Comparison of ENCODE assay signal across 8 mouse cellular contexts in the genomic region with DNA sequence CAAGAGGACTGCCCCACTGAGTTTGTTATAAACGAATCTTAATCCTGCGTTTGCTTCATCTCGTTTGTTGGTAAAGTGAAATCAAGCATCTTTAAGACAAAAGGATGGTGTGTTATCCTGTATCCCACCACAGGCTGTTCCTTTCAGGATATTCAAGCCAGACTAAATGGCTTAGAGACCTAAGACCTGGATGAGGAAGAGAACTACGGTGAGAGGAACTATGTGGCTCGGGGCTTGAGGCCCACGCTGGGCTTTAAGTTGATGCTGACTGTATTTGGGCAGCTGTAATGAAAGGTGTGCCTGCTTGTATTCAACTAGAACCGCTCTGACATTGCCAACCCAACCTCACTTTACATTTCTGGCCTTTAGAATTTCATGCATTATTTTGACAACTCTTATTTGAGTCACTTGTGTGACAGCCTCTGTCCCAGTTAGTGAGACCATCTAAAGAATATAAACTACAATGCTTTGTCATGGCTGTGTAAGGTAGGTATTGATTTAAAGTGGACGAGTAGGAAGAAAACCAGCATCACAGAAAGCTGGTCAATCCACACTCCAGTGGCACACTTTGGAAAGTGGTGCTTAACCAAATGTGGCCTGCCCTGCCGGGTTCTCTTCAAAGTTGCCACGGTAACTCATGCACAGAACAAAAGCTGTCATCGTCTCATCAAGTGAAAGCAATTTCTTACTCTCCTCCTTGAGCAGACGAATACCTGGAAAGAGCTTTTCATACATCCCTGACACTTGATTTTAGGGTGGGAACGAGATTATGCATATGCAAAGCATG. TPM values are rescaled to one million over a fixed set of nuclear protein-coding genes. Genes with fewer than 3 reads are reported as not detected.
DNase-seq lines count a peak whose midpoint lies in the region; ATAC-seq lines count a peak whose summit lies in the region.

No protein-coding gene starts in this region.

- H3K4me2 ChIP-seq in heart, embryonic 11.5 days, result peak overlapping the region; percentile 62
- peak overlapping the region; percentile 62 for H3K4me2 ChIP-seq in forebrain, embryonic 13.5 days
- H3K4me2 ChIP-seq in limb, embryonic 12.5 days, result peak overlapping the region; percentile 63

- ATAC-seq in heart, embryonic 11.5 days (replicated peaks; ENCODE audit: insufficient number of reproducible peaks, low FRiP score, low TSS enrichment), result no peak
- ATAC-seq in forebrain, embryonic 13.5 days, result no peak
- ATAC-seq in limb, embryonic 12.5 days (ENCODE audit: insufficient number of reproducible peaks, insufficient read depth, low FRiP score, low TSS enrichment, low read depth), result no peak
- no peak for ATAC-seq in CD4-positive, CD25-positive, alpha-beta regulatory T cell, adult 4 months

- peak overlapping the region; percentile 41 for H3K4me3 ChIP-seq in heart, embryonic 11.5 days (ENCODE audit: low read depth, low read length)
- H3K4me3 ChIP-seq in forebrain, embryonic 13.5 days, result peak overlapping the region; percentile 57
- peak overlapping the region; percentile 64 for H3K4me3 ChIP-seq in limb, embryonic 12.5 days (replicated peaks)

- peak overlapping the region; percentile 59 for H3K9ac ChIP-seq in heart, embryonic 11.5 days (ENCODE audit: low read depth, low read length)
- H3K9ac ChIP-seq in forebrain, embryonic 13.5 days, result peak overlapping the region; percentile 61
- H3K9ac ChIP-seq in limb, embryonic 12.5 days (replicated peaks), result peak overlapping the region; percentile 35; the same call in 1 of the 2 replicates

- 64% methylated on average over 13 of the region's 13 CpGs for WGBS in heart, embryonic 11.5 days (ENCODE audit: insufficient replicate concordance)
- 7% methylated on average over 13 of the region's 13 CpGs for WGBS in forebrain, embryonic 13.5 days
- WGBS in limb, embryonic 12.5 days, result 35% methylated on average over 13 of the region's 13 CpGs

- DNase-seq in heart, adult 9 months (ENCODE audit: low spot score in 2 of 2), result no peak
- peak; percentile 12 for DNase-seq in Muller cell, postnatal 12 days (ENCODE audit: inconsistent ontology term)
- DNase-seq in right cerebral cortex, postnatal 10 days (ENCODE audit: low spot score in 2 of 2), result no peak
- DNase-seq in urinary bladder, postnatal 14 days (ENCODE audit: low spot score), result no peak

- H3K9me3 ChIP-seq in heart, embryonic 11.5 days (replicated peaks; ENCODE audit: control insufficient read depth, low read length), result no peaks in the 10 kb centered on the region
- H3K9me3 ChIP-seq in forebrain, embryonic 13.5 days (replicated peaks), result no peaks in the 10 kb centered on the region
- no peaks in the 10 kb centered on the region for H3K9me3 ChIP-seq in limb, embryonic 12.5 days

- no peaks in the 10 kb centered on the region; the same call in 1 of the 2 replicates for H3K36me3 ChIP-seq in heart, embryonic 11.5 days (ENCODE audit: control insufficient read depth, insufficient read depth, low read length)
- peaks cover 7% of the 10 kb centered on the region; the same call in 1 of the 2 replicates for H3K36me3 ChIP-seq in forebrain, embryonic 13.5 days (ENCODE audit: poor library complexity, severe bottlenecking)
- peaks cover 9% of the 10 kb centered on the region for H3K36me3 ChIP-seq in limb, embryonic 12.5 days

- no peaks in the 10 kb centered on the region for H3K27me3 ChIP-seq in heart, embryonic 11.5 days (ENCODE audit: control insufficient read depth, insufficient read depth, low read length)
- no peaks in the 10 kb centered on the region for H3K27me3 ChIP-seq in forebrain, embryonic 13.5 days
- no peaks in the 10 kb centered on the region for H3K27me3 ChIP-seq in limb, embryonic 12.5 days

- H3K4me1 ChIP-seq in heart, embryonic 11.5 days (ENCODE audit: control insufficient read depth, insufficient read depth, low read length), result peaks cover 10% of the 10 kb centered on the region
- H3K4me1 ChIP-seq in forebrain, embryonic 13.5 days, result peaks cover 52% of the 10 kb centered on the region
- H3K4me1 ChIP-seq in limb, embryonic 12.5 days (replicated peaks), result peaks cover 44% of the 10 kb centered on the region

- no peak overlapping the region for H3K27ac ChIP-seq in heart, embryonic 11.5 days (ENCODE audit: low read depth, low read length)
- no peak overlapping the region for H3K27ac ChIP-seq in forebrain, embryonic 13.5 days
- peak overlapping the region; percentile 84 for H3K27ac ChIP-seq in limb, embryonic 12.5 days

RNA-seq across cellular contexts. Expression of a gene that starts 3.8 kb away (rescaled TPM):
- 49.9 and 60.4 TPM in 2 replicates for polyA plus RNA-seq in heart, embryonic 11.5 days (2014; fragmentation: Nextera tagmentation; extraction: Ambion mirVana)
- polyA plus RNA-seq in forebrain, embryonic 13.5 days (2015; fragmentation: Nextera tagmentation; extraction: Ambion mirVana), result 48.1 and 58.5 TPM in 2 replicates
- 51.9 and 58.2 TPM in 2 replicates for polyA plus RNA-seq in limb, embryonic 12.5 days (2016; fragmentation: Nextera tagmentation; extraction: Ambion mirVana)
- under 1 TPM in 1 of 2 experiments, not detected in 1; 0.08 TPM for polyA plus RNA-seq in CD4-positive, CD25-positive, alpha-beta regulatory T cell, adult 4 months (2017; shearing (Covaris generic))

Comparison
In these comparisons a context has a peak if more than half of its experiments do, and no peak if none do; other contexts are left out.
1. RNA of a gene that starts 3.8 kb away (polyA plus RNA-seq): 51.9 to 58.2 TPM in limb, embryonic 12.5 days, 49.9 to 60.4 TPM in heart, embryonic 11.5 days and 48.1 to 58.5 TPM in forebrain, embryonic 13.5 days; 0.08 TPM in CD4-positive, CD25-positive, alpha-beta regulatory T cell, adult 4 months; every median in the first group is over 10 times any median in the second.
2. Peak in every context shown above with its lines, with median percentiles within 50 percentile points of each other: H3K4me2 ChIP-seq, H3K4me3 ChIP-seq and H3K9ac ChIP-seq.